Mouse (Mus musculus) lung, postnatal 10 days (tissue): ENCODE data around the gene Foxj3.

Experiments
- DNase-seq: peaks from one replicate; pipeline ENCODE4 v3.0.0; 2021

Foxj3 gene

GRCm38 (mm10) chr4:119638656-119639055 lies 101.9 kb downstream of the Foxj3 start:
- DNase-seq = no peak

GRCm38 (mm10) chr4:119642666-119643065 lies 105.9 kb downstream of the Foxj3 start:
- no peak for DNase-seq

- DNase-seq = no peak
Observed at GRCm38 (mm10) chr4:119657011-119657410, 120.2 kb downstream of the Foxj3 start.

- DNase-seq = no peak
Observed at GRCm38 (mm10) chr4:119658246-119658645, 121.4 kb downstream of the Foxj3 start.

- DNase-seq = no peak
Observed at GRCm38 (mm10) chr4:119658731-119659130, 121.9 kb downstream of the Foxj3 start, which contains the start of gene Guca2b. Gene Guca2b, minus strand, starts transcription at chr4:119658954.

- DNase-seq = no peak
Observed at GRCm38 (mm10) chr4:119660007-119660406, 123.2 kb downstream of the Foxj3 start.

GRCm38 (mm10) chr4:119662151-119662550 lies 125.3 kb downstream of the Foxj3 start:
- DNase-seq = no peak

- DNase-seq = no peak
Observed at GRCm38 (mm10) chr4:119662976-119663375, 126.2 kb downstream of the Foxj3 start.

GRCm38 (mm10) chr4:119663409-119664095 lies 126.7 kb downstream of the Foxj3 start:
- no peak for DNase-seq

- DNase-seq = no peak
Observed at GRCm38 (mm10) chr4:119665166-119665565, 128.4 kb downstream of the Foxj3 start.

- DNase-seq = no peak
Observed at GRCm38 (mm10) chr4:119666116-119666515, 129.3 kb downstream of the Foxj3 start.

- DNase-seq = peak; percentile 58
Observed at GRCm38 (mm10) chr4:119667454-119667853, 130.7 kb downstream of the Foxj3 start.

GRCm38 (mm10) chr4:119668185-119668584 lies 131.4 kb downstream of the Foxj3 start:
- DNase-seq = no peak

- DNase-seq = no peak
Observed at GRCm38 (mm10) chr4:119668596-119668995, 131.8 kb downstream of the Foxj3 start.

GRCm38 (mm10) chr4:119669356-119670209 lies 132.8 kb downstream of the Foxj3 start:
- DNase-seq = peak; percentile 21

GRCm38 (mm10) chr4:119670210-119670555 lies 133.4 kb downstream of the Foxj3 start:
- no peak for DNase-seq

GRCm38 (mm10) chr4:119670736-119671135 lies 133.9 kb downstream of the Foxj3 start:
- DNase-seq = no peak

GRCm38 (mm10) chr4:119671164-119671563 lies 134.4 kb downstream of the Foxj3 start:
- no peak for DNase-seq

GRCm38 (mm10) chr4:119672685-119673084 lies 135.9 kb downstream of the Foxj3 start:
- no peak for DNase-seq
